Mouse (Mus musculus): ENCODE results near the gene Vac14. TPM values are rescaled to one million over a fixed set of nuclear protein-coding genes. Genes with fewer than 3 reads are reported as not detected.

The Vac14 gene
- polyA plus RNA-seq, 1 experiment, result 34.3 TPM

- 68% methylated on average over 7 of the region's 7 CpGs for WGBS
- no peak for DNase-seq (ENCODE audit: low read depth in 1 of 2, low spot score in 2 of 2)
Measured at GRCm38 (mm10) chr8:110760280-110760940, 142.0 kb downstream of the Vac14 start.

GRCm38 (mm10) chr8:110761185-110761584 is 142.8 kb downstream of the Vac14 start:
- no peak for DNase-seq (ENCODE audit: low read depth in 1 of 2, low spot score in 2 of 2)
- TF ChIP-seq POLR2A (IDR thresholded peaks at IDR 0.05; ENCODE audit: low read depth, low read length) (no peak), CTCF (IDR thresholded peaks at IDR 0.05; ENCODE audit: extremely low read depth, insufficient read depth, insufficient read length, insufficient replicate concordance) (no peak)
- WGBS, result 59% methylated on average over 5 of the region's 5 CpGs
- H3K27ac ChIP-seq (ENCODE audit: insufficient read depth, low read length), result no peak overlapping the region
- no peaks in the 10 kb centered on the region for H3K4me1 ChIP-seq (ENCODE audit: control insufficient read depth, insufficient read depth, insufficient read length)
- no peaks in the 10 kb centered on the region for H3K36me3 ChIP-seq (ENCODE audit: control insufficient read depth, insufficient read depth, low read length)
- no peak overlapping the region for H3K4me3 ChIP-seq (ENCODE audit: extremely low read depth, insufficient read depth, insufficient read length)
- no peaks in the 10 kb centered on the region for H3K27me3 ChIP-seq (ENCODE audit: control insufficient read depth, insufficient read depth, low read length)

More at GRCm38 (mm10) chr8:110760280-110760940, 142.0 kb downstream of the Vac14 start:
- H3K4me1 ChIP-seq (ENCODE audit: control insufficient read depth, insufficient read depth, insufficient read length), result no peaks in the 10 kb centered on the region
- TF ChIP-seq POLR2A (IDR thresholded peaks at IDR 0.05; ENCODE audit: low read depth, low read length) (no peak), CTCF (IDR thresholded peaks at IDR 0.05; ENCODE audit: extremely low read depth, insufficient read depth, insufficient read length, insufficient replicate concordance) (no peak)
- H3K36me3 ChIP-seq (ENCODE audit: control insufficient read depth, insufficient read depth, low read length), result no peaks in the 10 kb centered on the region
- no peaks in the 10 kb centered on the region for H3K27me3 ChIP-seq (ENCODE audit: control insufficient read depth, insufficient read depth, low read length)
- no peak overlapping the region for H3K4me3 ChIP-seq (ENCODE audit: extremely low read depth, insufficient read depth, insufficient read length)
- no peak overlapping the region for H3K27ac ChIP-seq (ENCODE audit: insufficient read depth, low read length)

- WGBS, result 72% methylated on average over 6 of the region's 6 CpGs
- no peaks in the 10 kb centered on the region for H3K27me3 ChIP-seq (ENCODE audit: control insufficient read depth, insufficient read depth, low read length)
- H3K36me3 ChIP-seq (ENCODE audit: control insufficient read depth, insufficient read depth, low read length), result no peaks in the 10 kb centered on the region
- TF ChIP-seq POLR2A (IDR thresholded peaks at IDR 0.05; ENCODE audit: low read depth, low read length) (no peak), CTCF (IDR thresholded peaks at IDR 0.05; ENCODE audit: extremely low read depth, insufficient read depth, insufficient read length, insufficient replicate concordance) (no peak)
- no peak for DNase-seq (ENCODE audit: low read depth in 1 of 2, low spot score in 2 of 2)
- H3K27ac ChIP-seq (ENCODE audit: insufficient read depth, low read length), result no peak overlapping the region
- H3K4me1 ChIP-seq (ENCODE audit: control insufficient read depth, insufficient read depth, insufficient read length), result no peaks in the 10 kb centered on the region
- H3K4me3 ChIP-seq (ENCODE audit: extremely low read depth, insufficient read depth, insufficient read length), result no peak overlapping the region
Measured at GRCm38 (mm10) chr8:110761988-110762387, 143.6 kb downstream of the Vac14 start.

- no peak for DNase-seq (ENCODE audit: low read depth in 1 of 2, low spot score in 2 of 2)
- H3K27me3 ChIP-seq (ENCODE audit: control insufficient read depth, insufficient read depth, low read length), result no peaks in the 10 kb centered on the region
- H3K27ac ChIP-seq (ENCODE audit: insufficient read depth, low read length), result no peak overlapping the region
- no peak for TF ChIP-seq POLR2A (IDR thresholded peaks at IDR 0.05; ENCODE audit: low read depth, low read length)
- TF ChIP-seq CTCF (IDR thresholded peaks at IDR 0.05; ENCODE audit: extremely low read depth, insufficient read depth, insufficient read length, insufficient replicate concordance), result no peak
- no peaks in the 10 kb centered on the region for H3K36me3 ChIP-seq (ENCODE audit: control insufficient read depth, insufficient read depth, low read length)
- 88% methylated on average over 3 of the region's 3 CpGs for WGBS
- no peaks in the 10 kb centered on the region for H3K4me1 ChIP-seq (ENCODE audit: control insufficient read depth, insufficient read depth, insufficient read length)
- no peak overlapping the region for H3K4me3 ChIP-seq (ENCODE audit: extremely low read depth, insufficient read depth, insufficient read length)
Measured at GRCm38 (mm10) chr8:110764671-110765070, 146.3 kb downstream of the Vac14 start.

GRCm38 (mm10) chr8:110767261-110767660 is 148.9 kb downstream of the Vac14 start:
- H3K36me3 ChIP-seq (ENCODE audit: control insufficient read depth, insufficient read depth, low read length), result no peaks in the 10 kb centered on the region
- no peak overlapping the region for H3K4me3 ChIP-seq (ENCODE audit: extremely low read depth, insufficient read depth, insufficient read length)
- no peaks in the 10 kb centered on the region for H3K27me3 ChIP-seq (ENCODE audit: control insufficient read depth, insufficient read depth, low read length)
- H3K27ac ChIP-seq (ENCODE audit: insufficient read depth, low read length), result no peak overlapping the region
- no peak for TF ChIP-seq CTCF (IDR thresholded peaks at IDR 0.05; ENCODE audit: extremely low read depth, insufficient read depth, insufficient read length, insufficient replicate concordance)
- TF ChIP-seq POLR2A (IDR thresholded peaks at IDR 0.05; ENCODE audit: low read depth, low read length), result no peak
- 90% methylated on average over 6 of the region's 6 CpGs for WGBS
- DNase-seq (ENCODE audit: low read depth in 1 of 2, low spot score in 2 of 2), result no peak
- no peaks in the 10 kb centered on the region for H3K4me1 ChIP-seq (ENCODE audit: control insufficient read depth, insufficient read depth, insufficient read length)

Other genes starting within 250 kb of the Vac14 start
- 34.8 and 39.4 TPM in 2 replicates for gene Mtss1l, start 102.9 kb downstream of the Vac14 start, polyA plus RNA-seq (2012; rRNA removed)
- 36.0 and 38.1 TPM in 2 replicates for gene Il34, start 187.3 kb downstream of the Vac14 start, polyA plus RNA-seq (2012; rRNA removed)
- gene Cog4, start 228.0 kb downstream of the Vac14 start, polyA plus RNA-seq (2012; rRNA removed), result 15.9 and 16.6 TPM in 2 replicates
- 30.5 and 31.0 TPM in 2 replicates for gene Sf3b3, start 228.2 kb downstream of the Vac14 start, polyA plus RNA-seq (2012; rRNA removed)